Mouse (Mus musculus): Measurements from ENCODE around the gene Itpr1. TPM values are rescaled to one million over a fixed set of nuclear protein-coding genes. Genes with fewer than 3 reads are reported as not detected.
"Not testable (repeated sequence)": the region's sequence is repeated elsewhere in the genome, so short reads cannot be mapped to it uniquely, and the experiment has no call there.

The Itpr1 gene
- polyA plus RNA-seq, 1 experiment from 2014 or later = 3.5 TPM

DNA sequence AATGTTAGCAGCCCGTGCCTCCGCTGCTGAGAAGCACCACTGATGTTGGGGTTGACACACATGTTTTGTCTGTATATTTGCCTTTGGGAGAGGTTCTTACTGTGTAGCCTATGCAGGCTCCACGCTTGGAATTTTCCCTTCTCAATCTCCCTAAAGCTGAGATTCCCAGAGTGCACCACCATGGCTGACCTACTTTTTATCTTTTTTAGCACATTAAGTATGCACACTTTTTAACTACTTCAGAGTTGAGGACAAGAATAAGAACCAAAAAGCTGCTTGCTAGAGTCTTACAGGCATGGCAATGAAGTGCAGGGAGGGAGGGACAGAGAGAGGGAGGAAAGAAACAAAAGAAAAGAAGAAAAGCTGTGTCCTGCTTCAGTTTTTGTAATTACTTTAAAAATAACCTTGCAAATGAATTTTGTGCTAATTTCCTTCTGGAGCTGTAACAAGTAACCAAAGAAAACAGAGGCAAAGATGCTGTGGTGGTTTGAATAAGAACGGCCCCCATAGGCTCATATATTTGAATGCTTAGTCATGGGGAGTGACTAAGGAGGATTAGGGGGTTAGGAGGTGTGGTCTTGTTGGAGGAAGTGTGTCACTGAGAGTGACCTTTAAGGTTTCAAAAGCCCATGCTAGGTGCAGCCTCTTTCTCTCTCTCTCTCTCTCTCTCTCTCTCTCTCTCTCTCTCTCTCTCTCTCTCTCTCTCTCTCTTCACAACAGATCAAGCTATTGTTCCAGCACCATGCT is 344.9 kb downstream of the Itpr1 start:
- Histone ChIP-seq H3K9ac (replicated peaks; ENCODE audit: low read depth, low read length) (no peak overlapping the region), H3K4me1 (ENCODE audit: control insufficient read depth, insufficient read depth, low read length) (no peaks in the 10 kb centered on the region), H3K4me2 (ENCODE audit: low read depth, low read length) (no peak overlapping the region), H3K9me3 (ENCODE audit: control insufficient read depth, low read length) (no peaks in the 10 kb centered on the region), H3K27ac (ENCODE audit: low read depth, low read length) (no peak overlapping the region), H3K27me3 (ENCODE audit: control insufficient read depth, insufficient read depth, low read length) (no peaks in the 10 kb centered on the region), H3K36me3 (ENCODE audit: control insufficient read depth, insufficient read depth, low read length) (no peaks in the 10 kb centered on the region), H3K4me3 (ENCODE audit: low read depth, low read length) (no peak overlapping the region)
- WGBS = 96% methylated on average over 4 of the region's 4 CpGs
- ATAC-seq (ENCODE audit: low read depth) = no peak

DNA sequence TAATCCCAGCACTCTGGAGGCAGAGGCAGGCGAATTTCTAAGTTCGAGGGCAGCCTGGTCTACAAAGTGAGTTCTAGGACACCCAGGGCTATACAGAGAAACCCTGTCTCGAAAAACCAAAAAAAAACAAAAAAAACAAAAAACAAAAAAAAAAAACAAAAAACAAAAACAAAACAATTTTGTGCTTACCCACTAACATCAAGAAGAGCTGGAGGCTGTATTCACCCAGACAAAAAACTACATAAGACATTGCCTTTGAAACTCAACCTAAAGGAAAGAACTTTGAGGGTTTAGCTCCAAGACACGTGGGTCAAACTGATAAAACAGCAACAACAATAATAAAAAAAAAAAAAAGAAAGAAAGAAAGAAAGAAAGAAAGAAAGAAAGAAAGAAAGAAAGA is 346.3 kb downstream of the Itpr1 start:
- not testable (repeated sequence) for H3K27ac ChIP-seq (ENCODE audit: low read depth, low read length); H3K27me3 ChIP-seq (ENCODE audit: control insufficient read depth, insufficient read depth, low read length); H3K4me3 ChIP-seq (ENCODE audit: low read depth, low read length); H3K9me3 ChIP-seq (ENCODE audit: control insufficient read depth, low read length); ATAC-seq (ENCODE audit: low read depth); H3K4me1 ChIP-seq (ENCODE audit: control insufficient read depth, insufficient read depth, low read length); H3K36me3 ChIP-seq (ENCODE audit: control insufficient read depth, insufficient read depth, low read length); H3K4me2 ChIP-seq (ENCODE audit: low read depth, low read length); H3K9ac ChIP-seq (replicated peaks; ENCODE audit: low read depth, low read length)
- WGBS = 87% methylated on average over 4 of the region's 4 CpGs

GRCm38 (mm10) chr6:108562971-108563370 is 350.1 kb downstream of the Itpr1 start:
- no peak for ATAC-seq (ENCODE audit: low read depth)

DNA sequence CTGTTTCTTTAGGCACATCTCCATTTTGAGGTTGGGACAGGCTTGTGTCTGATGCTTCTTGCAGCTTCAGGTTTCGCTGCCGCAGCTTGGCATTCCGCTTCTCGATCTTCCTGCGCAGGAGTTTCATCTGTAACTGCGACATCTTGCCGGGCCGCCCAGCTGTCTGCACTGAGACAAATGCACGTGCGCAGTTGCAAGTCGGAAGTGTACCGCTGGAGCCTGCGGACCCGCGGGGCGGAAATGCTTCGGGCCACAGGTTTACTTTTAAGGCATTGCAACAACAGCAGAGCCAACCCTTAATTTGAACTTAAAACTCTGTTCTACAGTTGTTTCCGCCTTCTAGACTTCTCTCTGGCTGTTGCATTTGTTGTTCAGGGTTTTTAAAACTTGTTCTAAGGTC is 352.6 kb downstream of the Itpr1 start:
- H3K9ac ChIP-seq (replicated peaks; ENCODE audit: low read depth, low read length); H3K27ac ChIP-seq (ENCODE audit: low read depth, low read length); H3K27me3 ChIP-seq (ENCODE audit: control insufficient read depth, insufficient read depth, low read length); H3K36me3 ChIP-seq (ENCODE audit: control insufficient read depth, insufficient read depth, low read length); H3K4me1 ChIP-seq (ENCODE audit: control insufficient read depth, insufficient read depth, low read length); H3K4me3 ChIP-seq (ENCODE audit: low read depth, low read length); ATAC-seq (ENCODE audit: low read depth); H3K4me2 ChIP-seq (ENCODE audit: low read depth, low read length); H3K9me3 ChIP-seq (ENCODE audit: control insufficient read depth, low read length): not testable (repeated sequence)
- WGBS = 87% methylated on average over 18 of the region's 18 CpGs

More at GRCm38 (mm10) chr6:108562971-108563370, 350.1 kb downstream of the Itpr1 start:
- no peaks in the 10 kb centered on the region for H3K36me3 ChIP-seq (ENCODE audit: control insufficient read depth, insufficient read depth, low read length)
- no peak overlapping the region for H3K9ac ChIP-seq (replicated peaks; ENCODE audit: low read depth, low read length)
- H3K27me3 ChIP-seq (ENCODE audit: control insufficient read depth, insufficient read depth, low read length) = no peaks in the 10 kb centered on the region
- no peak overlapping the region for H3K4me3 ChIP-seq (ENCODE audit: low read depth, low read length)
- H3K9me3 ChIP-seq (ENCODE audit: control insufficient read depth, low read length) = no peaks in the 10 kb centered on the region
- 90% methylated on average over 2 of the region's 2 CpGs for WGBS
- H3K27ac ChIP-seq (ENCODE audit: low read depth, low read length) = no peak overlapping the region
- no peaks in the 10 kb centered on the region for H3K4me1 ChIP-seq (ENCODE audit: control insufficient read depth, insufficient read depth, low read length)
- H3K4me2 ChIP-seq (ENCODE audit: low read depth, low read length) = no peak overlapping the region

DNA sequence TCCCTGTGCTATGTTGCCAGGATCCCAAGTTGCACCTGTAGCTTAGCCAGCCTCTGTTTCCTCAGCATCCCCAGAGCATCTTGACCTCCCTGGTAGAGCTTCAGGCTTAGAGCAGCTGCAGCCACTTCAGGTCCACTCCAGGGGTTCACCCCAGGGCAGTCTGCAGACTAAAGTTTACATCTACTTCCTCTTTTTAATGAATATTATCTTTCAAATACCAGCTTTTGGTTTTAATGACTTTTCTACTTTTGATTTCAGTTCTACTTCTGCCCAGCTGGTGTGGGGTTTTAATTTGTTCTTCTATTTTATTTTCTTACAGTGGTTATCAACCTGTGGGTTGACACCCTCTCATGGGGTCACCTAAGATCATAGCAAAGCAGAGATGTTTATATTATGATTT is 353.7 kb downstream of the Itpr1 start:
- no peak overlapping the region for H3K9ac ChIP-seq (replicated peaks; ENCODE audit: low read depth, low read length)
- H3K4me1 ChIP-seq (ENCODE audit: control insufficient read depth, insufficient read depth, low read length) = no peaks in the 10 kb centered on the region
- no peaks in the 10 kb centered on the region for H3K9me3 ChIP-seq (ENCODE audit: control insufficient read depth, low read length)
- H3K4me2 ChIP-seq (ENCODE audit: low read depth, low read length) = no peak overlapping the region
- H3K27me3 ChIP-seq (ENCODE audit: control insufficient read depth, insufficient read depth, low read length) = no peaks in the 10 kb centered on the region
- no peak overlapping the region for H3K27ac ChIP-seq (ENCODE audit: low read depth, low read length)
- H3K4me3 ChIP-seq (ENCODE audit: low read depth, low read length) = no peak overlapping the region
- no peak for ATAC-seq (ENCODE audit: low read depth)
- no peaks in the 10 kb centered on the region for H3K36me3 ChIP-seq (ENCODE audit: control insufficient read depth, insufficient read depth, low read length)

DNA sequence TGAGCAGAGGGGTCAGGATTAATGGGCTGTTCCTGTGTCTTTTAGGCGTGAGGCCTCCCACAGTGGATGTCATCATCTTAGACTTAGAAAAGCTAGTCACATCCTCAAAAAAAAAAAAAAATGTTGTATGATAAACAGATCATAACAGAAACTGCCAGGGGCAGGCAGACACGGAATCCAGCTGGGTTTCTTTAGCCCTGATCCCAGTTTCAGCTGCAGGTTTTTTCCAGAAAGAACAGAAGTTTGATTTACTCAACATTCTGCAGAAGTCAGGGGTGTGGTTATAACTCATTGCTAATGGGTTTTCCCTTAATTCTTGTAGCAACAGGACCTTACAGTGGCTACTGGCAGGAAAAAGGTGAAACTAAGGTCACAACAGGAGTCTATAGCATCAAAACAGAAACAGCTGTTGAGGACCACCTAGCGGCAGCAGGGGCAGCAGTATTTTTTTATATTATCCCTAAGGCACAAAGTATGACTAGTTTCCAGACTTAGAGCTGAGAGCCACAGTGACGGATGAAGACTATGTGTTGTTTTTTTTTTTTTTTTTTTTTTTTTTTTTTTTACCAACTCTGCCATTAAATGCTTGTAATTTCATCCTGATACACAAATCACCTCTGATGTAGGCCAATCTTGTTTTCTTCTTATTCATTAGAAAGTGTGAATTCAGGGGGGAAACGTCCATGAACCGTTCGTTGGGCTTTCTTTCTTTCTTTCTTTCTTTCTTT is 356.7 kb downstream of the Itpr1 start:
- WGBS = 48% methylated on average over 7 of the region's 7 CpGs
- Histone ChIP-seq H3K27me3 (ENCODE audit: control insufficient read depth, insufficient read depth, low read length) (no peaks in the 10 kb centered on the region), H3K36me3 (ENCODE audit: control insufficient read depth, insufficient read depth, low read length) (no peaks in the 10 kb centered on the region), H3K27ac (ENCODE audit: low read depth, low read length) (no peak overlapping the region), H3K4me3 (ENCODE audit: low read depth, low read length) (no peak overlapping the region), H3K9me3 (ENCODE audit: control insufficient read depth, low read length) (no peaks in the 10 kb centered on the region), H3K4me2 (ENCODE audit: low read depth, low read length) (no peak overlapping the region), H3K9ac (replicated peaks; ENCODE audit: low read depth, low read length) (no peak overlapping the region), H3K4me1 (ENCODE audit: control insufficient read depth, insufficient read depth, low read length) (no peaks in the 10 kb centered on the region)
- ATAC-seq (ENCODE audit: low read depth) = no peak

DNA sequence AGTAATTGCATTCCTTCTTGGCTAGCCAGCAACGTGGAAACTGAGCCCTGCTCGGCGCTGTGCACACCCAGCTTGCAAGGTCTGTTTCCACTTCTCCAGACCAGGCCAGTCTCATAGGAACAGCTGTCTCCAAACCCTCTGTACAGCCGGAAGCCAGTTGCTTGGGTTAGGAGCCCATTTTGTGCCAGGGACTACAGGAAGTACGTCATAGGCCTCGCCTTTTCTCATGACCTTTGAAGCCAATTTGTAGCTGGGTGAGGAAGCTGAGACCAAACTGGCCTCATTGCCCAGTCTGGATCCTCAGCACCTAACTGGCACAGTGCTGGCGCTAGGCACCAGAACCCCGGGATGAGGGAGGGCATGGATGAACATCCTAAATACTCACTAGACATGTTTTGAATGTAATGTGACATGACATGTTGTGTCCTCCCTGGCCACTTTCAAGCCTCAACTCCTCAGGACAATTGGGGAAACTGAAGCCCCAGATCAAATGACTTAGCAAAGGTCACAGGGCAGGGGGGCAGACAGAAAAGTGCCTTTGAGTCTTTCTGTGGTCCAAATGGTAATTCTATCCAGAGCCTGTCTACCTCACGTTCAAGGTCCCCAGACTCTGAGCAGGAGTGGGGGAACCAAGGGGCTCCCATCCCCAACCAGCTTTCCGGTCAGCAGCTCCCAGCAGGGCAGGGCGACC is 357.6 kb downstream of the Itpr1 start:
- H3K27ac ChIP-seq (ENCODE audit: low read depth, low read length) = no peak overlapping the region
- no peak for ATAC-seq (ENCODE audit: low read depth)
- 28% methylated on average over 11 of the region's 11 CpGs for WGBS
- H3K4me2 ChIP-seq (ENCODE audit: low read depth, low read length) = peak overlapping the region; percentile 51
- H3K36me3 ChIP-seq (ENCODE audit: control insufficient read depth, insufficient read depth, low read length) = no peaks in the 10 kb centered on the region
- peak overlapping the region; percentile 39; the same call in 1 of the 2 replicates for H3K9ac ChIP-seq (replicated peaks; ENCODE audit: low read depth, low read length)
- no peaks in the 10 kb centered on the region for H3K9me3 ChIP-seq (ENCODE audit: control insufficient read depth, low read length)
- no peaks in the 10 kb centered on the region for H3K27me3 ChIP-seq (ENCODE audit: control insufficient read depth, insufficient read depth, low read length)
- H3K4me3 ChIP-seq (ENCODE audit: low read depth, low read length) = peak overlapping the region; percentile 25
- H3K4me1 ChIP-seq (ENCODE audit: control insufficient read depth, insufficient read depth, low read length) = no peaks in the 10 kb centered on the region

DNA sequence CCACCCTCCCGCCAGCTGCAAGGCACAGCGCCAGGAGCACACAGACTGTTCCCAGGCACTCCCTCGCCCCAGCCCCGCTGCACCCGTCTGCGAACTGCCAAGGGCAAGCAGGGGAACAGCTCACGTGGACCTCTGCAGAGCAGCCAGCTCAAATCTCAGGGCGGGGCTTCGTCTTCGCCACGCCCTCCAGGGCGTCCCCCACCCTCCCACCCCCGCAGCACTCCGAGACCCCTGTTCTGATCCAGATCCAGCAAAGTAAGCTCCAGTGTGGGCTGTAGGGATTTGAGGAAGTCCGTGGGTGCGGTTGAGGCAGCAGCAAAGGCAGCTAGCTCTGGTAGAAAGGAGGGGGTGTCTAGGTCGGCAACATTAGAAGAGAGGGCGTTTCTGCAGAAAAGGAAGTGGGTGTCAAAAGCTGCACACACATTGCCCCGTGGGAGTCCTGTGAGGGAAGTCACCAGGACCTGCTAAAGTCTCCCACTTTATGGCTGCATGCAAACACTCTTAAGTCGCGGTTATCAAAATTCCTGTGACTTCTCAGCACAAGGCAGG is 358.2 kb downstream of the Itpr1 start:
- Histone ChIP-seq H3K9me3 (ENCODE audit: control insufficient read depth, low read length) (no peaks in the 10 kb centered on the region), H3K4me1 (ENCODE audit: control insufficient read depth, insufficient read depth, low read length) (no peaks in the 10 kb centered on the region), H3K9ac (replicated peaks; ENCODE audit: low read depth, low read length) (peak overlapping the region; percentile 39; the same call in 1 of the 2 replicates), H3K36me3 (ENCODE audit: control insufficient read depth, insufficient read depth, low read length) (no peaks in the 10 kb centered on the region), H3K27ac (ENCODE audit: low read depth, low read length) (no peak overlapping the region), H3K4me2 (ENCODE audit: low read depth, low read length) (peak overlapping the region; percentile 51), H3K4me3 (ENCODE audit: low read depth, low read length) (peak overlapping the region; percentile 25), H3K27me3 (ENCODE audit: control insufficient read depth, insufficient read depth, low read length) (no peaks in the 10 kb centered on the region)
- WGBS = 1% methylated on average over 21 of the region's 21 CpGs
- ATAC-seq (ENCODE audit: low read depth) = peak; percentile 92

DNA sequence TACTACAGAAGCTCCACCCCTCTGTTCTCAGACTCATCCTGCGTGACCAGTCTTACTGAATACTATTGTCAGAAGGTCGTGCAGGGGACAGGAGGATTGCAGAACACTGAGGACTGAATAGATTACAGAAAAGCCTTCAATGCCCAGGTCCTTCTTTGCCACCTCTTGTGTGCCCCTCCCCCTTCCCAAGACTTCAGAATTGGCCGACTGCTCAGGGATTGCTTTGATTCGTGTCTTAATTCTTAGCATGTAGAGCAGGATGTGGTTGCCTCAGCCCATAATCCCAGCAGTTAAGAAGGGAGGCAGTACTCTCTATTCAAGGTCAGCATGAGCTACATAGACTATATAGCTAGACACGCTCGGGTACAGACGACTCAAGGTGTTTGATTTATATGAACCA is 359.8 kb downstream of the Itpr1 start:
- WGBS = 46% methylated on average over 7 of the region's 7 CpGs
- no peak overlapping the region for H3K9ac ChIP-seq (replicated peaks; ENCODE audit: low read depth, low read length)
- no peak for ATAC-seq (ENCODE audit: low read depth)
- H3K4me2 ChIP-seq (ENCODE audit: low read depth, low read length) = no peak overlapping the region
- no peak overlapping the region for H3K27ac ChIP-seq (ENCODE audit: low read depth, low read length)
- no peaks in the 10 kb centered on the region for H3K9me3 ChIP-seq (ENCODE audit: control insufficient read depth, low read length)
- no peaks in the 10 kb centered on the region for H3K27me3 ChIP-seq (ENCODE audit: control insufficient read depth, insufficient read depth, low read length)
- no peaks in the 10 kb centered on the region for H3K36me3 ChIP-seq (ENCODE audit: control insufficient read depth, insufficient read depth, low read length)
- H3K4me1 ChIP-seq (ENCODE audit: control insufficient read depth, insufficient read depth, low read length) = no peaks in the 10 kb centered on the region
- H3K4me3 ChIP-seq (ENCODE audit: low read depth, low read length) = no peak overlapping the region
